Mouse (Mus musculus) c-Kit-positive CD71-negative TER-119-negative erythroid progenitor cells, embryonic 14.5 days (primary cell): ENCODE data around the gene Spag6.

ENCODE experiments used
- DNase-seq: peaks from one replicate; pipeline ENCODE4 v3.0.0-alpha.2; 2013; ENCODE audit warnings: low read depth

Spag6 gene

DNA sequence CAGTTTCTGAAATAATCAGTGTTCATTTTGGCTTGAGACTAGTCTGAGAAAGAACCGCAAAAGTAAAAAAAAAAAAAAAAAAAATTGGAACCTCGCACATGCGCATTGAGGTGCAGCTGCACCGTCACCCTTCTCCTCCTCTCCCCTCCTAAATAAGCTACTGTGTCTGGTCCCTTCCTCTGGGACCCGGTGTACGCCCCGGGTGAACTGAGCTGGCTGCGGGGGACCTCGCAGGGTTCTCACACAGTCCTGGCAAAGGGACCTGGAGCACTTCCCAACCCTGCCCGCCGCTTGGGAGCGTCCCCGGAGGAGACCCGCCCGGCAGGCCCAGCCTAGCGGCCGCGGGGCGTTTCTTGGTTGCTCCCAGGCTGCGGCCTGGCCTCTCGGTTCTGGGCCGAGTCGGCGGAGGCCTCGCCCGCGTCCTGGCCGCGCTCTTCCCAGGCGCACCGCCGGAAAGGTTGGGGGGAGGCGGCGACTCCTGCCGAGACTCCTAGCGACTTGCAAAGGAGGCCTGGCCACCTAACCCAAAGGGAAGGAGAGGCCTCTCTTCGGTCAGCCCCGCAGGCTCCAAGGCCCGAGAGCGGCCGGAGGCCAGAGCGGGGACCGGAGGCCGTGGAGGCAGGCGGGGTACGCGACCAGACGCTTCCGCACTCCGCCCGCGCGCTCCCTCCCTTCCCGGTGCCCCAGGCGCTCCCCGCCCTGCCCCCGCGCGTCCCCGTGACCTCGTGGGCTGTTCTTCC lies at the start of gene Spag6:
Gene Spag6, plus strand, starts transcription at position 162 of the 740 bp plus-strand sequence.
- DNase-seq: no peak

DNA sequence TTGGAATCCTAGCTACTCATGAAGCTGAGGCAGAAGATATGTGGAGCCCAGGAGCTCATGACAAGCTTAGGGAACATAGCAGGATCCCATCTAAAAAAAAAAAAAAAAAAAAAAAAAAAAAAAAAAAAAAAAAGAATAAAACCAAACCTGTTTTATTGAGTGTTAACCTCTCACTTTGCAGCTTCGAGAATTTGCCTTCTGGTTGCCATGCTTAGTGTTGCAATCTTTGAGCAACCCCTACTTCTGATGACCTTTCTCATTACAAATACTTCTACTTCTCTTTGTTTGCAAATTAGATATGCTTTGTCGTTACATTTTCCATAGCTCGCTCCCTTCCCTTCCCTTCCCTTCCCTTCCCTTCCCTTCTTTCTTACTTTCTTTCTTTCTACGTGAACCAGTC lies 45.3 kb upstream of the Spag6 start:
- DNase-seq: no peak

DNA sequence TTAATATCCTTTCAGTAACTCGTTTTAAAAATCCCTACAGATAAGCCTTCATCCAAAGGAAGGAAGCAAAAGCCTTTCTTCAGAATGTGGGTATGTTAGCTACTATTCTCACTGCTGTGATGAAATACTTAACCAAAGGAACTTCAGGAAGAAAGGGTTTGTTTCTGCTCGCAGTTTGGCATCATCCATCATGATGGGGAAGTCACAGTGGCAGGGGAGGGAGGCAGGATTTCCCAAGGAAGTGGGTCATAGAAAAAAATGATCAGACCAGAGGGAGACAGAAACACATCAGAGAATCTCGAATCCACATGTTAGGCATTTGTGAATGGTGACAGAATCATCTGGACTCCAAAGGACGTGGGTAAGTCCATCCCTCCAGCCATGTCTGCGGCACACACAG lies 39.0 kb upstream of the Spag6 start:
- no peak for DNase-seq

DNA sequence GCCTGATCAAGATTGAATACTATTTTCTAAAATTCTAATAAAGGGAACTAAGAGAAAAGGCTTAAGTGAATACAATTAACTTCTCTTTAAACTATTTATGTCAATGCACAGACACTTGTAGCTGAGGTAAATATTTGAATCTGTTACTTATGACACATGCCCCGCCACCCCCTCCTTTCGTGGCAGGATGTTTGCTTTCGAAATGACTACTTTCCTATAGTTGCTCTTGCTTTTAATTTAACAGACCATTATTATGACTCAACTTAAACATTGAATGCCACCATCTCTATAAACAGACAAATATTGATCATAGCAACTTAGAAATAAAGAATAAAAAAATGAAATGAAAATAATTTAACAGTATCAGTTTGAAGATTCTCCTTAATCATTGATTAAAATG lies 29.8 kb upstream of the Spag6 start:
- DNase-seq: no peak

DNA sequence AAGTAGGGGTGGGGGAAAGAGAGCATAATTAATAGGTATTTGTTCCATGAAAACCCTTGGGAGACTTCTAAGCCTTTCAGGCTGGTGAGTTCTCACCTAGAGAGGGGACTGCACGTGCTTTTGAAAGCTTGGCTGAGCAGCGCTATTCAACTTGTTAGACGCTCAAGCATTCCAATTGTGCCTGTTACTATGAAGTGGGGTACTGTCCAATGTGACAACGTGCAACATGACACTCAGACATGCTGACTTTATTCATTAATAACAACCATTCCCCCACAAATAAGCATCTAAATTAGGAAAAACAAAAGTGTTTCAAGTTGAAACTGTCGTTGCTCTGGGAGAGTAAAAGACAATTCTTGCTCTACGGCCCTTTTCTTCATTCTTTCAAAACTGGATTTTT lies 22.8 kb upstream of the Spag6 start:
- DNase-seq: no peak

DNA sequence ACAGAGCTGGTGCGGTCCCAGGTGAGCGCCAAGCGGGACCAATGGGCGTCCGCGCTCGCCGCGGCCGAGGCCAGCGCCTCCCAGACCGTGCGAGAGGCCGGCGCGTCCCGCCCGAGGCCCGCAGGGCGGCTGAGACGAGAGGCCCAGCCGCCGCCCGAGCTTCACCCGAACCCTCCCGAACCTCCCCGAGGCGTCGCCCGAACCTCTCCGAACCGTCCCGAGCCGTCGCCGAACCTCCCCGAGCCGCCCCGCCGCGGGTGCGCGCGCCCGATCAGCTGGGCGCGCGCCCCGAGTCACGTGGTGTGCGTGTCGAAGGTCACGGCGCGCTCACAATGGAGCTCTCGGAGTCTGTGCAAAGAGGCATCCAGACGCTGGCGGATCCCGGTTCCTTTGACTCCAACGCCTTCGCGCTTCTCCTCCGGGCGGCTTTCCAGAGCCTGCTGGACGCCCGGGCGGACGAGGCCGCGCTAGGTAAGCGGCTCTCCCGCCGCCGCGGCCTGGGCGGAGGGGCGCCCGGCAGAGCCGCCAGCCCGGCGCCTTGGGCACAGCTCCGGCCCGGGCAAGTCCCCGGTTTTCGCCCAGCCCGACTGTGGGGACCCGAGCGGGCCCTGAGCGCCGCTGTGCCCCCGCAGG lies 21.6 kb upstream of the Spag6 start, which contains the start of gene Commd3:
Gene Commd3, plus strand, starts transcription at position 252 of the 633 bp plus-strand sequence.
- no peak for DNase-seq

DNA sequence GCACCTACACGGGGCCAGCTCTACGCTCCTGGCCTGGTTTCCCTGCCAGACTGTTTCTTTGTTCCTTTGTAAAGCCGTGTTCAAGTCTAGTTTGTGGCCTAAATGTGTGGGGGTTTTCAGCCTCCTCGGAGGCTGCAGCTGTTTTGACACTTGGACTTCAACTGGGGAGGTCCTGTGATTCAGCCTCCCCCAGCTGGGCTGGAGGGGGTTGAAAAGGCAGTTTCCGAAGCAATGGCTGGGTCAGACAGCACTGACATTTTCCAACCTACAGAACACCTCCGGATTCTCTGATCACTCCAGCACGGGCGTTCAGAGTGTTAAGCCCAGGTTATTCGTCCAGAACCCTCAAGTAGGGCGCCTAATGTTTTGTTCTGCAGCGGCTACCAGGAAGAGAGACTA lies 21.1 kb upstream of the Spag6 start:
- DNase-seq: no peak

DNA sequence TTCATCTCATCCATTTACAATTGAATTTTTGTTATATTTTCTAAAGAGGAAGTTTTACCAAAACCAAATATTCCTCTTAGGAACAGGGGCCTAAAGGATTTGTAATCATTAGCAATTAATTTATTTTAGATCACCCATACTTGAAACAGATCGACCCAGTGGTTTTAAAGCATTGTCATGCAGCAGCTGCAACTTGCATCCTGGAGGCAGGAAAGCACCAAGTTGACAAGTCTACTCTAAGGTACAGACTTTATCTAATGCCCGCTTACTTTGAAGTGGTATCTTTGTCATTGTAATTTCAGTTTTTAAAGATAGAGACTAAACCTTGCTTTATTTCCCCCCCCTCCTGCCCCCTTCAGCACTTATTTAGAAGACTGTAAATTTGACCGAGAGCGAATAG lies 20.1 kb upstream of the Spag6 start:
- no peak for DNase-seq

DNA sequence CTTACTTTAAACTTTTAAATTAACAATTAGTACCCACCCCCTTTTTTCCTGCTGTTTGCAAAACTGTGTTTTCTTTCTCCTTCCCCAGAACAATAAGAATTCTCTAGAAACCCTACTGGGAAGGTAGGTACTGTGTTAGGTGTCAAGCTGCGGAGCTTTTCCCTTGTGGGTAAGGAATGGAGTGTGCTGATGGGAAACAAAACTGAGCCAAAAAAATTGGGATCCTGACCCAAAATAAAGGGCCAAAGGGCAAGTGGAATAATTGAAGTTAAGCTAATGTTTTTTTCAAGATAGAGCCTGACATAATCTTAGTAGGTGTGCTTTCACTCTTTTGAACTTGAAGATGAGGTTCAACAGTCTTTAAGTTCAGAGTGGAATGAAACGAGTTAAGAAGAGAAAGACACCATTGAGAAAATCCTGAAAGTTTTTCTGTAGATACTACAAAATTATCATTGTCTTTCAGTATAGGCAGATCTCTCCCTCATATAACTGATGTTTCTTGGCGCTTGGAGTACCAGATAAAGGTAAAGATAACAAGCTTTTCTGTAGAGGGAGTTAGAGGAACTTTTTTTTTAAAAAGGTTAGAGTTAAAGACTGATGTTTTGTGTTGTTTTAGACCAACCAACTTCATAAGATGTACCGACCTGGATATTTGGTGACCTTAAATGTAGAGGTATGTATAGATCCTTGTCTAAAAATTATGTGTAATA lies 19.5 kb upstream of the Spag6 start:
- DNase-seq: no peak

DNA sequence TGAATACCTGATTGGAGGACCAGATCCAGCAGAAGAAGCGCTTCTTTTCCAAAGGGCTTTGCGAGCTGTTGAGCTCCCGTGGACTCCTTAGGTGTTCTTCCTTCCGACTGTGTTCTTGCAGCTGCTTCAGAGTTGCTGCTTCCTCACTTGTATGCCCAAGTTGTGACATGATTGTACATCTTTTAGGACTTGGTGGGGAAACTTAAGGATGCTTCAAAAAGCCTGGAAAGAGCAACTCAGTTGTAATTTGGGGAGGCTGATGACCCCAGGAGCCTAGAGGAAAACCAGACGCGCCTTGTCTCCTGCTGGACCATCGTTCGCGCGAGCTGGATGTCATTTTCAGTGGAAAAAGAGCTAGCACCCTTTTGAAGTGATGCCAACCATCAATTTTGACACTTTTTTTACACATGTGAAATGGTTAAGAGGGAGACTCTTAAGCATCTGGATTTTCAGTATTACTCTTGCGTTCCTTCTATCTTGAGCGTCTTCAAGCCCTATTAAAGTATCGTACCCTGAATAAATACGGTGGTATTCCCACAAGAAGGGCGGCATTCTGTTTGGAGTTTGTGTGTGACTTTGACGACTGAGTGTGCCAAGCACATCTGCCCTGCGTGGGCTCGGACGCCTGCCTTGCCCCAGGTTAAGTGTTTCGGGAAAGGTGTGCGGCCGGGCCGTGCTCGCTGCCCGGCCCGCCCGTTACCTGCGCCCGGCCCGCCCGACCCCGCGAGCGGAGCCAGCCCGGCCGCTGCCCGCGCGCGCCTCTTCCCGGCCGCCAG lies 18.0 kb upstream of the Spag6 start:
- DNase-seq: no peak

DNA sequence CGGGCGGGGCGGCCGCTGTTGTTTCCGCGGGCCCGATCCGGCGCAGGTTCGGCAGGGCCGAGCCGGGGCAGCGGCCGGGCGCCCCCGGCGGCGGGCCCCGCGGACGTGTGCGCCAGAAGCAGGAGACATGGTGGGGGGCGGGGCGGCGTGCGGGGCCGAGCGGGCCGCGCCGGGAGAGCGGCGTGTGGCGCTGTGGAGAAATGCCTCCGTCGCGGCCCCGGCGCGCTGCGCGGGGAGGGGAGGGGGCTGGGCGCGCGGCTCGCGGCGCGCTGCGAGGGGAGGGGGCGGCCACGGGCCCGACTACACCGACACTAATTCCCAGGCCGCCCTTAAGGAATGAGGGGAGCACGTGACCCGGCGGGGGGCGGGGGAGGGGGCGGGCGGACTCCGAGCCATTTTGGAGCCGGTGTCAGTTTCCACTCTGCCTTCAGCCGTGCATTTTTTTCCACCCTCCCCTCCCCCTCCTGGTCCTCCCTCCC lies 17.3 kb upstream of the Spag6 start:
- DNase-seq: no peak

DNA sequence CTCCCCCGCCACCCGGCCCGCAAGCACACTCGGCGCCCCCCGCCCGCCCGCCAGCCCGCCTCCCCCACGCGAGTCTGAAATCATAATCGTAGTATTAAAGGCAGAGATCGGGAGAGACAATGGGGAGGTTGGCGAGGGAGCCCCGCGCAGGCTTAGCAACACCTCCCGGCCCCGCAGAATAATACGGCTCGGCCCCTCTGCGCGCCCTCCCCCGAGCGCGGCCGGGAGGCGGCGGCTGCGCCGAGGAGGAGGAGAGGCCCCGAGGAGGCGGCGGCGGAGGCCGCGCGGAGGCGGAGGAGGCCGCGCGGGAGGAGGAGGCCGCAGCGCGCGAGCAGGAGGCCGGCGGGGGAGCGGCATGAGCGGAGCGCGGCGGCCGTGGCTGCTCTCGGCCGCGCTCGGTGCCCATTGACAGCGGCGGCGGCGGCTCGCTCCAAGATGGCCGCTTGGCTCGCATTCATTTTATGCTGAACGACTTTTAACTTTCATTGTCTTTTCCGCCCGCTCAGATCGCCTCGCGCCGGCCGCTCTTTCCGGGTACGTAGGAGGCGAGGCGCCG lies 16.8 kb upstream of the Spag6 start, which contains the start of gene Bmi1:
Gene Bmi1, plus strand, starts transcription at position 83 of the 556 bp plus-strand sequence.
- no peak for DNase-seq

DNA sequence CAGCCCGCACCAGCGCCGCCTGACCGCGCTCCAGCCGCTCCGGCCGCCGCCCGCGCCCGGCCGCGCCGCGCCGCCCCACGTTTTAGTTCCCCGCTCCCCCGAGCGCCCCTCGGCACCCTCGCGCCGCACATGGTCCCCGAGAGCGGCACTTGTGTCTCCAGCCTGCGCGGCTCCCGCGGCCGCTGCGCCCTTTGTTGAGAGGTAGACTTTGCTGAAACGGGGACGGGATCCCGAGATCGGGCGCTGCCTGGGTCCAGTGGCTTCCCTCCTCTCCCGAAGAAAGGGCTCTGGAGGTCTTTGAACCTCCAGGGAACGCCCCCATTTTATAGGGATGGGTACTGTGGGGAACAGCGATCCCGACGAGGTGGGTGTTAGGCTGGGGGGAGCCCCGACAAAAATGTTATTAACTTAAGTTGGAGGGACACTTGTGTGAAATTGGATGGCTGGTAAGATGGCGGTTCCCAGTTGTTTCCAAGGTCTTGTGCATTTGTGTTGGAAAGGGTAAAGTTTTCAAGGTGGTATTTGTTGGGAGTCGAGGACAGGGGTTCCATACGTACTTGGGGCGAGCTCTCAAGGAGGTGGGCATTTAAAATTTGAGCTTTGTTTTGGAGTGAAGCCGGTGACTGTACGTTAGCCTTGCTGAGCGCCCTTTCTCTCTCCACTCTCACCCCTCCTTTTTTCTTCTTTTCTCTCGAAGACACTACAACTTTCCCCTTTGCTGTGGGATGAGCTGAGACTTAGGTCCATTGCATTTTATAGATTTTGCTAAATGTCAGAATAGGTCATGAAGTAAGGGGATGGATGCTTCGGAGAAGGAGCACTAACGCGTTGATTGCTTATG lies 16.0 kb upstream of the Spag6 start:
- no peak for DNase-seq

DNA sequence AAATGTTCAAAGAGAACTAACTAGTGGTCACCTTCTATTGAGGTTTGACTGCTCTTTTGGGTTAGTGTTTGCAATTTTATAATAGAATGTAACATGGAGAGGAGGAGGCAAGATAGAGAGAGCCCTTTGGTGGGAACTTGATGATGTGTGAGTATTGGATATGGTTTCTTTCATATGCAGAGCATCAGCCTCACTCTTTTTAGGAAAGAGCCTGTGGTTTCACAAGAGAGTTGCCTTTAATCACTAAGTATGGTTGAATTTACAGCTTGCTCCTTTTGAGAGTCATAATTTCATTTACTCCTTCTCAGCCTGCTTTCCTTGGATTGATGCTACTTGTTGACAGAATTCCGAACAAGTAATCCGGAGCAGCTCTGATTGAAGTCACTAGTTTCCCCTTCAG lies 14.1 kb upstream of the Spag6 start:
- DNase-seq: no peak

DNA sequence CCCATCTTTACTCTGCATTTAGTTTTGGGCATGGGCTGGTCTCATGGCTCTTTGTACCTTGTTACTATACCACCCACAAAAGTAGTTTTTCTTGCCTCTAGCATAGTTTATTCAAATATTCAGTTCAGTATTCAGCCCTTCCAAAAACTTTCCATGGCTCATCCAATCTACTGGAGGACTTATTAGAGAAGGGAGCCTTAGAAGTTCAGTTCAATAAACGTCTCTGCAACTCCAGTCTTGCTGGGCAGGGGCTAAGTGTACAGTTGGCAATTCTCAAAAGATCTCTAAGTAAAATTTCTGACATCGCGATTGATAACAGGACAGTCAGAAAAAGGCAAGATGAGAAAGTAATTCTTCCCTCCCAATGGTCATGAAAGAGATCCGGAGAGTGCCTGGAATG lies 13.3 kb upstream of the Spag6 start:
- no peak for DNase-seq

DNA sequence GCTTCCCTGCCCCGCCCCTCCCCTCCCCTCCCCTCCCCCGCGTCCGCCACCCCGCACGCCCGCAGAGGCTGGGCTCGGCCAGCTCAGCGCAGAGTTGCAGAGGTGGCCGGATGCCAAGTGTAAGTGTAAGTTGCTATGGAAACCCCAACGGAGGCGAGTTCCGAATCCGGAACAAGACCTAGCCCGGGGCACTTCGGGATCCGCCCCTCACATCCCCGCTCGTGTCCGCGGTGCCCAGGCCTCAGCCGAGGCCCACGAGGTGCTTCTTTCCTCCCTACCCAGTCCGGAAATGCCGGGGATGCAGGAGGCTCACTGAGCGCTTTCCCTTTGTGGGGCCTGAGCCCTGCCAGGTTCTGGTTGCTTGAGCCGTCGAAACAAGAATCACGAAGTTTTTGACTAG lies 12.9 kb upstream of the Spag6 start:
- no peak for DNase-seq

DNA sequence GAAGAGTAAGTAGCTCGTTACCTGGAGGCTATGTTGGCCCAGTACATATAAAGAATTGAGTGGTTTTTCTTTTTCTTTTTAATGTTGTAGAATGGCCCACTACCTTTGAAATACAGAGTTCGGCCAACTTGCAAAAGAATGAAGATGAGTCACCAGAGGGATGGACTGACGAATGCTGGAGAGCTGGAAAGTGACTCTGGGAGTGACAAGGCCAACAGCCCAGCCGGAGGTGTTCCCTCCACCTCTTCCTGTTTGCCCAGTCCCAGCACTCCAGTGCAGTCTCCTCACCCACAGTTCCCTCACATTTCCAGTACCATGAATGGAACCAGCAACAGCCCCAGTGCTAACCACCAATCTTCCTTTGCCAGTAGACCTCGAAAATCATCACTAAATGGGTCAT lies 9.8 kb upstream of the Spag6 start:
- no peak for DNase-seq

DNA sequence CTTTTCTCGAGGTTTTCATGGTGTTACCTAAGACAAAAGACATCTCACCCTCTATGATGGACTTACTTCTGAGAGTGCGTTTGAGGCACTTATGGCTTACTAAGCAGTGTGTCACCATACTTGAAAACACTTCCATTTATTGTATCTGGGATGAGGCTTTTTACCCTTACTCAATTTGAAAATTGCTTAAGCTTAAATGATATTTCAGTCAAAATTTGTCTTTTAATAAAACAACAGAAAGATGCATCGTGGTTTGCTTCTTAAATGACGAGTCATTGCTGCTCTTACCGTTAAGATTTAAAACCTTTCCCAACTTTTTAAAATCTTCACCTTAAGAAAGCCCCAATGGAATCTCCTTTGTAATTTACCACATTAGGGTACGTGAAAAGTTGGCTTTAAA lies 7.4 kb upstream of the Spag6 start:
- no peak for DNase-seq

DNA sequence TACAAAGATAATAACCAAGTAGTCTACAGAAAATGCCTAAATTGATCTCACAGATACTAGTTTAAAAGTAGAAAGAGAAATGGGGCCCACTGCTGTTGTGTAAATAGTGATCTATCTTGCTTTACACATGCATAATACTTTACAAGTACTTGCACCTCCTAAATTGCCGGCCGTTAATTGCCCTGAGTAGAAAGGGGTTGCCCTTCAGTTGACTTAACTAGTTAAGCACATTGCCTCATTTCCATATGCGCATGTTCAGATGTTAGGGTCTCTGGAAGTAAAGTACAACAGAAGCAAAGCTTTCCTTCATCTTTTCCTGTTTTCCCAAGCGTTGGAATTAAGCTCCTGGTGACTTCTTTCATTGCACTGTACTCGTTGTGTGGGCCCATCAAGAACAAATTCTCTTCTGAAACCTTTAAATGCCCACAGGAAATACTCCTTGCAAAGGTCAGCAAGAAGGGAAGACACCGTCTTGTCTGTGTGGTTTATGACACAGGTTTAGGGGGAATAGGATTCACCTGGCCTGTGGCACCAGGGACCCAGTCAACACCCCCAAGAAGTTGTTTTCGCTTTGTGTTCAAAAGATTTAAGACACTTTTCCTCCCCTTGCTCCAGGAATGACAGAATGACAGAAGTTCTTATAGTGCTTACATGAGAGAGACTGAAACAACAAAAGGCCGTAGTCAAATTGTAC lies 6.9 kb upstream of the Spag6 start:
- DNase-seq: no peak

DNA sequence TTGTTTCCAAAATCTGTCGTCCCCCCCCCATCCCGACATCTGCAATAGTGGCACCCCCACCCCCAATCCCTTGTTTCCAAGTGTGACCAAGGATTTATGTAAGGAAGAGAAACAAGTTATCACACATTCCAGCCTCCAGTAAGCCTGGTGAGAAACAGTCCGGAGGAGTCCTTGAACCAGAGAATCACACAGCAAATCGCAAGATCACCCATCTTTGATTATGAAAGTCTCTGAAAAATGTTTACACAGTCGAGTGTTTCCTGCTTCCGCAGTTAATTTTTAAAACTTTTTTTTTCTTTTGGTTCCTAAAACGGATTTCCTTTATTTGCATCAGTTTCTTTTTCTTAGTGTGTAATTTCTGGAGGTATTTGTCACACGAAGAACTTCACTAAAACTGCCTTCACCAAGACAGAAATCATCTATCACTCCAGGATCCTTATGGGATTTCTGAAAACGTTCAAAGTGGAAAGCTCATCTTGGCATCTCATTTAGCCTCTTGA lies 6.1 kb upstream of the Spag6 start:
- DNase-seq: no peak
